Mouse (Mus musculus) forebrain, embryonic 12.5 days (tissue): ENCODE data around the gene Bad. TPM values are rescaled to one million over a fixed set of nuclear protein-coding genes. Genes with fewer than 3 reads are reported as not detected.

Experiments
- ATAC-seq: fragments of 200-750 bp; cut with Nextera tagmentation; 2 replicates; pipeline ENCODE4 v1.8.0; 2017; ENCODE audit warnings: moderate TSS enrichment; ENCODE audit not compliant: low FRiP score
- H3K27ac ChIP-seq: fragments of 300-500 bp; sonication (generic); 2 replicates; pipeline ENCODE4 v1.5.1; 2016; ENCODE audit warnings: mild to moderate bottlenecking
- H3K27me3 ChIP-seq: fragments of 300-500 bp; sonication (generic); 2 replicates; pipeline ENCODE4 v1.6.1; 2016; ENCODE audit warnings: mild to moderate bottlenecking
- H3K36me3 ChIP-seq: fragments of 300-500 bp; sonication (generic); replicated peaks from 2 replicates; pipeline ENCODE4 v1.6.1; 2016; ENCODE audit warnings: mild to moderate bottlenecking
- H3K4me1 ChIP-seq: fragments of 300-500 bp; sonication (generic); 2 replicates; pipeline ENCODE4 v1.6.1; 2016
- H3K4me2 ChIP-seq: fragments of 300-500 bp; sonication (generic); 2 replicates; pipeline ENCODE4 v1.6.1; 2016; ENCODE audit warnings: mild to moderate bottlenecking, moderate library complexity
- H3K4me3 ChIP-seq: fragments of 300-500 bp; sonication (generic); replicated peaks from 2 replicates; pipeline ENCODE4 v1.5.1; 2016; ENCODE audit warnings: mild to moderate bottlenecking
- H3K9ac ChIP-seq: fragments of 300-500 bp; sonication (generic); 2 replicates; pipeline ENCODE4 v1.6.1; 2016; ENCODE audit warnings: mild to moderate bottlenecking
- H3K9me3 ChIP-seq: fragments of 300-500 bp; sonication (generic); 2 replicates; pipeline ENCODE4 v1.6.1; 2016
- WGBS: fragments of 180-500 bp; shearing (Covaris S2); methylation state at CpG from one replicate; pipeline ENCODE4 v1.1.7; 2016; 5-methylcytosine and 5-hydroxymethylcytosine counted together
- polyA plus RNA-seq: library from polyadenylated mRNA; unstranded; fragments of >200 nt; fragmentation: Nextera tagmentation; extraction: Ambion mirVana; gene quantifications from 2 replicates; pipeline ENCODE4 v1.2.1, GENCODE M21; 2016

Bad gene
- polyA plus RNA-seq, 1 experiment from 2014 or later: 65.3 TPM

DNA sequence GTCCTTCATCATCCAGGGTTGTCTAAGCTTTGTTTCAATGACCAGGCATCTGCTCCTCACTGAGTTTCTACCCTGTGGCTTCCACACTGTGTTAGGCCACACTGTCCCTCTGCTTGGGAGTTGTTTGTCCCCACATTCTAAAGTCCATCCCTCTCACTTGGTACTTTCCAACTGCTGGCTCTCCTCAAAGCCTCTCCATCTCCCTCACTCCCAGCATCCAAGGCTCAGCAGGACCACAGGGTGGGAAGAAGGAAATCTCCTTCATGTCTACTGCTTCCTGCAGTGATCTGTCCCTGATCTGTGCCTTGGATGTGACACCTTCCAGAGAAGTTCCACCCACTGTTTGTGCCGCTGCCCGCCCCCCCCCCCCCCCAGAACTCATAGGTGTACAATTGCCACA, 10.7 kb upstream of the Bad start:
- ATAC-seq: no peak
- peaks cover 97% of the 10 kb centered on the region for H3K27me3 ChIP-seq
- no peaks in the 10 kb centered on the region for H3K36me3 ChIP-seq
- H3K9me3 ChIP-seq: 0 out of 2 replicates have a peak, but pooled peaks cover 2% of the 10 kb centered on the region
- H3K4me3 ChIP-seq: no peak overlapping the region
- no peak overlapping the region for H3K27ac ChIP-seq
- H3K4me2 ChIP-seq: no peak overlapping the region
- peaks cover 18% of the 10 kb centered on the region for H3K4me1 ChIP-seq
- H3K9ac ChIP-seq: no peak overlapping the region
- 0% methylated on average over 2 of the region's 2 CpGs for WGBS

DNA sequence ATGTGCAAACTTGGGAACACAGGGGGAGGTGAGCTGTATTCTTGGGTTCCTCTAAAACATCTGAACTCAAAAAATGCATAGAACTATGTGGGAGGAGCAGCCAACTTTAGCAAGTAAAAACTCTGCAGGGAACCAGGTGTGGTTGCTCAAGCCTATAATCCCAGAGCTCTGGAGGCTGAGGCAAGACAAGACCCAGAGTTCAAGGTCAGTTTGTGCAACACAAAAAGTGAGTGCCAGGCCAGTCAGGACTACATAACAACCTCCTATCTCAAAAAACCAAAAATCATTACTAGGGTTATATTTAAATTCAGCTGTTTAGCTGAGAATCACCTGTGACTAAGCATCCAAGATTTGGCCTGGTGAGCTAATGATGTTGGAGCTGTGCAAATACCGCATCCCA, 9.6 kb upstream of the Bad start:
- Histone ChIP-seq H3K4me1 (peaks cover 13% of the 10 kb centered on the region), H3K4me3 (no peak overlapping the region), H3K4me2 (no peak overlapping the region), H3K36me3 (no peaks in the 10 kb centered on the region), H3K27me3 (peaks cover 91% of the 10 kb centered on the region), H3K9me3 (no peaks in the 10 kb centered on the region), H3K27ac (no peak overlapping the region), H3K9ac (no peak overlapping the region)
- whole genome bisulfite sequencing: 28% methylated on average over 1 of the region's 1 CpGs
- no peak for ATAC-seq

- H3K36me3 ChIP-seq: no peaks in the 10 kb centered on the region
- H3K4me2 ChIP-seq: peak overlapping the region; percentile 55; the same call in 1 of the 2 replicates
- H3K27me3 ChIP-seq: peaks cover 81% of the 10 kb centered on the region
- 15% methylated on average over 4 of the region's 4 CpGs for WGBS
- no peaks in the 10 kb centered on the region for H3K9me3 ChIP-seq
- ATAC-seq: no peak
- no peak overlapping the region for H3K27ac ChIP-seq
- peaks cover 11% of the 10 kb centered on the region for H3K4me1 ChIP-seq
- H3K9ac ChIP-seq: no peak overlapping the region
- no peak overlapping the region for H3K4me3 ChIP-seq
These were observed 8.6 kb upstream of the Bad start for GRCm38 (mm10) chr19:6933102-6933435.

DNA sequence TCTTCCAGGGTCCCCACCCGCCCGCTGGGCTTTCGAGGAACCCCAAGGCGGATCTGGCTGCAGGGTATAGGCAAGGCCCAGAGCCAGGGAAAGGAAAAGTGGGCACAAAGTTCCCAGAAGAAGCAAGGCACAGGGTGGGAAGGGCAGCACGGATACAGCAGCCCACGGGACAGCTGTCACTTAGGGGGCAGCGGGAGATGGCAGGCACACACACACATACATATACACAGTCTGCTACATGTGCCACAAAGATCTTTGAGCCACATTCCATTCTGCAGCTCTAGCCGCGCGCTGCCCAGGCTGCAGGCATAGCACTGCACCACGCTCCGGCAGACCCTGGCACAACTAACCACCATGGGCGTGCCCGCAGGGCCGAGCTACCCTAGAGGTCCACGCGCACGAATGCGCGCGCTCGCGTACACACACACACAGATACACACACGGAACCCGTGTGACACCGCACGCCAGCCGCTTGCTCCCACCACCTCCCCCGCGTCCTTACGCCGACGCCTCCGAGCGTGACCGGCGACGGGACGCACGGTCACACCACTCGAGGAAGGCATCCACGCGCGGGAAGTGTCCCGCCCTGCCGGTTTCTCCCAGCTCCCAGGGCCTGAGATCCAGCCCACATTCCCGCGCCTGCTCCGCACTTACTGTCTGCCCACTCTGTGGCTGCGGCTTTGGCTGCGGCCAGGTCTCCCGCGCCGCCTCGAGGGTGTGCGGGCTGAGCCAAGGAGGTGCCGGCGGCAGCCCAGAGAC, 8.0 kb upstream of the Bad start:
- Histone ChIP-seq H3K4me1 (peaks cover 11% of the 10 kb centered on the region), H3K4me2 (peak overlapping the region; percentile 55), H3K27me3 (peaks cover 76% of the 10 kb centered on the region), H3K27ac (no peak overlapping the region), H3K9me3 (no peaks in the 10 kb centered on the region), H3K4me3 (peak overlapping the region; percentile 38), H3K36me3 (no peaks in the 10 kb centered on the region), H3K9ac (peak overlapping the region; percentile 38)
- WGBS: 4% methylated on average over 58 of the region's 58 CpGs
- ATAC-seq: peak; percentile 28; the same call in 1 of the 2 replicates

- H3K27ac ChIP-seq: no peak within 1 kb of the TSS
- peaks cover 68% of the 10 kb centered on the region for H3K27me3 ChIP-seq
- H3K4me3 ChIP-seq: peak within 1 kb of the TSS; percentile 38
- H3K36me3 ChIP-seq: no peaks in the 10 kb centered on the region
- peak within 1 kb of the TSS; percentile 38 for H3K9ac ChIP-seq
- ATAC-seq: no peak
- peaks cover 18% of the 10 kb centered on the region for H3K4me1 ChIP-seq
- H3K9me3 ChIP-seq: no peaks in the 10 kb centered on the region
- H3K4me2 ChIP-seq: peak within 1 kb of the TSS; percentile 55
- 9% methylated on average over 23 of the region's 23 CpGs for WGBS
These were observed 7.3 kb upstream of the Bad start, which contains the start of gene Kcnk4 for GRCm38 (mm10) chr19:6934195-6934977. TSS of gene Kcnk4 (minus strand) at chr19:6934515.

- ATAC-seq: no peak
- H3K9me3 ChIP-seq: no peaks in the 10 kb centered on the region
- 24% methylated on average over 3 of the region's 3 CpGs for WGBS
These were observed 5.4 kb upstream of the Bad start for GRCm38 (mm10) chr19:6936299-6936698.

GRCm38 (mm10) chr19:6937541-6938465, 3.9 kb upstream of the Bad start:
- WGBS: 83% methylated on average over 16 of the region's 16 CpGs
- Histone ChIP-seq H3K36me3 (no peaks in the 10 kb centered on the region), H3K27ac (no peak overlapping the region), H3K4me3 (no peak overlapping the region), H3K27me3 (peaks cover 36% of the 10 kb centered on the region), H3K4me2 (no peak overlapping the region), H3K9ac (no peak overlapping the region), H3K4me1 (peaks cover 40% of the 10 kb centered on the region), H3K9me3 (no peaks in the 10 kb centered on the region)
- ATAC-seq: no peak

More at GRCm38 (mm10) chr19:6936299-6936698, 5.4 kb upstream of the Bad start:
- H3K4me3 ChIP-seq: no peak overlapping the region
- H3K9ac ChIP-seq: no peak overlapping the region
- no peak overlapping the region for H3K4me2 ChIP-seq
- no peaks in the 10 kb centered on the region for H3K36me3 ChIP-seq
- peaks cover 51% of the 10 kb centered on the region for H3K27me3 ChIP-seq
- peaks cover 35% of the 10 kb centered on the region for H3K4me1 ChIP-seq
- H3K27ac ChIP-seq: no peak overlapping the region

DNA sequence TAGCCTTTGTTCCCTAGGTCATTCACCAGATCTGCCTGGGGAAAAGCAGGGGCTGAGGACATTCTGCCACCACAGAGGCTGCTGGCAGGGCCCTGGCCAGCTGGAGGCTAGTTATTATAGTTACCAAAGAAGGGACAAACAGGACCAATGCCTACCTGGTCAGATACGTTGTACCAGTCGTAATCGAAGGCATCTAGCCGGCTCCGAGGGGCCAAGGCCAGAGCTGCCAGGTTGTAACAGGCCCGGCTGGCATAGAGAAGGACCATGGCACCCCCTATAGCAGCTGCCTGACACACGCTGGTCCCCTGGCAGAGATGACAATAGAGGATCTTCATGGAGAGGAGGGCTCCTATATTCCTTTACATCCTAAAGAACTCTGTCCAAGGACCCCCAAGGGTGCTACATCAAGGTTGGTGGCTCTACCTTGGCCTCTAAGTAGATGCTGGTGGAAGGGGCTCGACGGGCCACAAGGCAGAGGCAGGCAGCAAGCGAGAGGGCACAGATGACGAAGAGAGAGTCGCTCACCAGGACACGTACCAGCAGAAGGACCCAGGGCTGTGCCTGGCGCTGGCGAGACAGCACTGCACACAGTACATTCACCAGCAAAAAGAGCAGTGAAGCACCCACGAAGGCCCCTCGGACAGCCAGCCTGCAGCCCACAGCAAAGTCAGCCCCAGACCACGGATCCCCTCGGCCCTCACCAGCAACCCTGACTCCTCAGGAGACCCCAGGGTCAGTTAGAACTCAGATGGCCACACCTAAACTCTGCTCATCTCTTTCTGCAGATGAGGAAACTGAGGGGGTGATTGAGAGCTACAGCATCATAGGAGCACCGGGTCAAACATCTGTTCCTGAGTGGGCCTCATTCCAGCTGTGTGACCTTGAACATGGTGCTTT, 2.3 kb upstream of the Bad start:
- Histone ChIP-seq H3K27me3 (peaks cover 21% of the 10 kb centered on the region), H3K9ac (no peak overlapping the region), H3K4me2 (peak overlapping the region; percentile 99), H3K27ac (no peak overlapping the region), H3K4me3 (no peak overlapping the region), H3K4me1 (peaks cover 32% of the 10 kb centered on the region), H3K9me3 (no peaks in the 10 kb centered on the region), H3K36me3 (no peaks in the 10 kb centered on the region)
- no peak for ATAC-seq
- WGBS: 89% methylated on average over 20 of the region's 20 CpGs

GRCm38 (mm10) chr19:6940396-6941351, 987 bp upstream of the Bad start:
- Histone ChIP-seq H3K9me3 (no peaks in the 10 kb centered on the region), H3K4me2 (peak overlapping the region; percentile 99), H3K9ac (peak overlapping the region; percentile 91), H3K4me1 (peaks cover 32% of the 10 kb centered on the region), H3K36me3 (0 out of 2 replicates have a peak, but pooled peaks cover 6% of the 10 kb centered on the region), H3K27me3 (peaks cover 8% of the 10 kb centered on the region), H3K27ac (peak overlapping the region; percentile 95; the same call in 1 of the 2 replicates), H3K4me3 (peak overlapping the region; percentile 83)
- 20% methylated on average over 29 of the region's 29 CpGs for WGBS
- peak; percentile 4 for ATAC-seq

DNA sequence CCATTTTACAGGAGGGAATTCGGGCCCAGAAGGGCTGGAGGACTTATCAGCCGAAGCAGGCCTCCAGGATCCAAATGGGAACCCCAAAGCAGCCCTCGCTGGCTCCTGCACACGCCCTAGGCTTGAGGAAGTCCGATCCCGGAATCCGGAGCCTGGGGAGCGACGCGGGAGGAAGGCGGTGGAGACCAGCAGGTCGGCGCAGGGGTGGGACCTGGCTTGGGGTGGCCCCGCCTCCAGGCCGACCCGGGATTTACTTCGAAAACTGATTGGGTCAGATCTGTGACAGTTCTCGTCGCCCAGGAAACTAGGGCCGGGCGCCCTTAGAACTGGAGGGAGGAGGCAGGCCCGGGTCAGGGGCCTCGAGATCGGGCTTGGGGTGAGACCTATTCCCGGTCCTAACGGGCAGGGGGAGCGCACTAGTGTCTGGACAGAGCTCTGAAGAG, 609 bp downstream of the Bad start, which contains the start of gene Gpr137:
TSS of gene Gpr137 (minus strand) at position 232 of the 443 bp plus-strand sequence.
- Histone ChIP-seq H3K4me3 (peak within 1 kb of the TSS; percentile 83), H3K9me3 (no peaks in the 10 kb centered on the region), H3K9ac (peak within 1 kb of the TSS; percentile 91), H3K36me3 (0 out of 2 replicates have a peak, but pooled peaks cover 11% of the 10 kb centered on the region), H3K27me3 (no peaks in the 10 kb centered on the region), H3K27ac (peak within 1 kb of the TSS; percentile 95), H3K4me1 (peaks cover 32% of the 10 kb centered on the region), H3K4me2 (peak within 1 kb of the TSS; percentile 99)
- WGBS: under 1% methylated on average over 27 of the region's 27 CpGs
- ATAC-seq: peak; percentile 85
